Mouse (Mus musculus) neural tube, embryonic 15.5 days (tissue): ENCODE measurements around the gene Hunk. TPM values are rescaled to one million over a fixed set of nuclear protein-coding genes. Genes with fewer than 3 reads are reported as not detected.
A peak's percentile ranks its signal among the peaks of the same experiment; 100 is the strongest.

ENCODE experiments used
- ATAC-seq: fragments of 200-750 bp; cut with Nextera tagmentation; 2 replicates; pipeline ENCODE4 v1.8.0; 2017; ENCODE audit warnings: mild to moderate bottlenecking, moderate TSS enrichment, moderate library complexity; ENCODE audit not compliant: low FRiP score
- H3K27ac ChIP-seq: fragments of 300-500 bp; sonication (generic); replicated peaks from 2 replicates; pipeline ENCODE4 v1.5.1; 2015; ENCODE audit warnings: mild to moderate bottlenecking, inconsistent platforms
- H3K27me3 ChIP-seq: fragments of 300-500 bp; sonication (generic); replicated peaks from 2 replicates; pipeline ENCODE4 v1.6.1; 2015; ENCODE audit warnings: inconsistent platforms
- H3K36me3 ChIP-seq: fragments of 300-500 bp; sonication (generic); 2 replicates; pipeline ENCODE4 v1.6.1; 2015; ENCODE audit warnings: inconsistent platforms
- H3K4me1 ChIP-seq: fragments of 300-500 bp; sonication (generic); 2 replicates; pipeline ENCODE4 v1.6.1; 2015; ENCODE audit warnings: inconsistent platforms
- H3K4me2 ChIP-seq: fragments of 300-500 bp; sonication (generic); 2 replicates; pipeline ENCODE4 v1.6.1; 2015; ENCODE audit warnings: inconsistent platforms, mild to moderate bottlenecking, moderate library complexity
- H3K4me3 ChIP-seq: fragments of 300-500 bp; sonication (generic); replicated peaks from 2 replicates; pipeline ENCODE4 v1.5.1; 2015; ENCODE audit warnings: mild to moderate bottlenecking, inconsistent platforms
- H3K9ac ChIP-seq: fragments of 300-500 bp; sonication (generic); replicated peaks from 2 replicates; pipeline ENCODE4 v1.6.1; 2015; ENCODE audit warnings: mild to moderate bottlenecking, inconsistent platforms
- H3K9me3 ChIP-seq: fragments of 300-500 bp; sonication (generic); replicated peaks from 2 replicates; pipeline ENCODE4 v1.6.1; 2016; ENCODE audit warnings: inconsistent platforms
- WGBS: fragments of 180-500 bp; shearing (Covaris S2); methylation state at CpG from one replicate; pipeline ENCODE4 v1.1.7; 2015; ENCODE audit warnings: mixed read lengths; 5-methylcytosine and 5-hydroxymethylcytosine counted together
- polyA plus RNA-seq: library from polyadenylated mRNA; unstranded; fragments of >200 nt; fragmentation: Nextera tagmentation; extraction: Ambion mirVana; gene quantifications from 2 replicates; pipeline ENCODE4 v1.2.1, GENCODE M21; 2015

Hunk gene
- 5.1 and 6.1 TPM in 2 replicates for polyA plus RNA-seq

DNA sequence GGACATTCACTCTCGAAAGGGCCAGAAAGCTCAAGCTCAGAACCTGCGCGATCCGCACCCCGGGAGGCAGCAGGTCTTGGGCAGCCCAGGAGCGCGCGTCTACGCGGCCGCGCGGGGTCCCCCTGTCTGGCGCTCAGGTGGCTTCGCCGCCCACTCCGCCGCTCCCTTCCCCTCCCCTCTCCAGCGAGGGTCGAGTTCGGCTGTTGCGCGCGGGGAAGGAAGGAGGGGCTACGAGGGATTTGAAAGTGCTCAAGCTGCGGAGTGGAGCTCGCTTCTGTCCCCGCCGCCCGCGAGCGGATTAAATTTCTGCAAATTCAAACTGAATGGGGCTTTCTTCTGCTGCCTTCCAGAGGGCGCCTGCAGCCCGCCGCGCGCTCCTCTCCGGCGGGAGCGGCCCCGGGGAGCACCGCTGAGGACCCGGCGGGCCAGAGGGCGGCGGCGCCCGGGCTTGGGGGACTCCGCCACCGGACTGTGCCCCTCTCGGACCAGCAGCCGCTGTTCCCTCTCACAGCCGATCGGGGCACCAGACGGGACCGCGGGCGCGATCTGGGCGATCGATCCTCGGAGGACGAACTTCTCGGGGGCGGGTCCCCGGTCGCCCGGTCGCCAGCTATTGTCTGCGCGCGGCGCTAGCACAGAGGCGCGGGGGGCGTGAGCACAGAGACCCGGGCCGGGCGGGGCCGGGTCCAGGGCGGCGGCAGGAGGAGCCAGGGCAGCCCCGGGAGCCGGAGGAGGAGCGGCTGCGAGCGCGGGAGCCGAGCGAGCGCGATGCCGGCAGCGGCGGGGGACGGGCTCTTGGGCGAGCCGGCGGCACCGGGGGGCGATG lies at the start of gene Hunk:
Gene Hunk (plus strand): TSS at position 326 of the 826 bp plus-strand sequence.
- Histone ChIP-seq H3K4me3 (peak within 1 kb of the TSS; percentile 85), H3K4me2 (peak within 1 kb of the TSS; percentile 91), H3K9me3 (no peaks in the 10 kb centered on the region), H3K27me3 (peaks cover 13% of the 10 kb centered on the region), H3K9ac (peak within 1 kb of the TSS; percentile 89), H3K27ac (peak within 1 kb of the TSS; percentile 87), H3K36me3 (no peaks in the 10 kb centered on the region), H3K4me1 (peaks cover 54% of the 10 kb centered on the region)
- WGBS, result under 1% methylated on average over 91 of the region's 101 CpGs
- ATAC-seq, result peak; percentile 84

DNA sequence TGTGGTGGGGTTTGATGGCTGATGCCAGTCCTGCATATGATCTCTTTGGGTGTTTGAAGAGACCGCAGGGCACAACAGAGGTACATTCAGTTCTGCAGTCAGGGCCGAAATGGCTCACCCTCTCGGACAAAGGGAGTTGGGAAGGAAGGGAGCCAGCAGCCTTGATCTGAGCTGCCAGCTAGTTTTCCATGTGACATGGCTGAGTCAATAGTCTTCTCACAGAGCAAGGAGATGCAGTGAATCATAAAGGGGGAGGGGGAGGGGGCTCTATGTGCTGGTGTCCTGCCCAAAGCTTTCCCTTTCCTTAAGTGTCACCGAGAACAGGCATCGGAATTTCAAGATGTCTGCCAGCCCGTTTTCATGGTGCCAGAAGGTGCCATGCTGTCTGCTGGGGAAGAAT lies 46.8 kb upstream of the Hunk start:
- Histone ChIP-seq H3K36me3 (no peaks in the 10 kb centered on the region), H3K27ac (no peak overlapping the region), H3K4me1 (no peaks in the 10 kb centered on the region), H3K4me3 (no peak overlapping the region), H3K4me2 (no peak overlapping the region), H3K9me3 (no peaks in the 10 kb centered on the region), H3K27me3 (no peaks in the 10 kb centered on the region), H3K9ac (no peak overlapping the region)
- no peak for ATAC-seq
- 83% methylated on average over 6 of the region's 6 CpGs for WGBS

DNA sequence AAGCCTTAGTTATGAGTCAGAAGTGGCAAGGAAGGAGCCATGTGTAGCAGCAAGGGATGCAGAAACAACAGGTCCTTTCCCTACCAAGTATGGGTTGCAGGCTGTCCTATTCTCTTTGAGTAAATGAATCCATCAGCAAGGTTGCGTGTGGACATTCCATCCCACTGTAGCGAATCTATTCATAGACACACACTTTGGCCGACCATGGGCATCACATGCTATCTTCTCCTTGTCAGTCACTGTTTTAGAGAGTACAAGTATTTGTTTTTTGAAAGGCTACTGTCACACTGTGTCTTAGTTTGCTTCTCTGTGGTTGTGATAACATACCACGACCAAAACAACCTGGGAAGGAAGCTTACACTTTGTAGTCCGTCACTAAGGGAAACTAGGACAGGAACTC lies 44.7 kb upstream of the Hunk start:
- H3K4me3 ChIP-seq, result no peak overlapping the region
- no peak overlapping the region for H3K4me2 ChIP-seq
- no peaks in the 10 kb centered on the region for H3K36me3 ChIP-seq
- WGBS, result 87% methylated on average over 5 of the region's 5 CpGs
- no peaks in the 10 kb centered on the region for H3K4me1 ChIP-seq
- H3K9ac ChIP-seq, result no peak overlapping the region
- H3K27me3 ChIP-seq, result no peaks in the 10 kb centered on the region
- ATAC-seq, result no peak
- H3K9me3 ChIP-seq, result no peaks in the 10 kb centered on the region
- no peak overlapping the region for H3K27ac ChIP-seq

DNA sequence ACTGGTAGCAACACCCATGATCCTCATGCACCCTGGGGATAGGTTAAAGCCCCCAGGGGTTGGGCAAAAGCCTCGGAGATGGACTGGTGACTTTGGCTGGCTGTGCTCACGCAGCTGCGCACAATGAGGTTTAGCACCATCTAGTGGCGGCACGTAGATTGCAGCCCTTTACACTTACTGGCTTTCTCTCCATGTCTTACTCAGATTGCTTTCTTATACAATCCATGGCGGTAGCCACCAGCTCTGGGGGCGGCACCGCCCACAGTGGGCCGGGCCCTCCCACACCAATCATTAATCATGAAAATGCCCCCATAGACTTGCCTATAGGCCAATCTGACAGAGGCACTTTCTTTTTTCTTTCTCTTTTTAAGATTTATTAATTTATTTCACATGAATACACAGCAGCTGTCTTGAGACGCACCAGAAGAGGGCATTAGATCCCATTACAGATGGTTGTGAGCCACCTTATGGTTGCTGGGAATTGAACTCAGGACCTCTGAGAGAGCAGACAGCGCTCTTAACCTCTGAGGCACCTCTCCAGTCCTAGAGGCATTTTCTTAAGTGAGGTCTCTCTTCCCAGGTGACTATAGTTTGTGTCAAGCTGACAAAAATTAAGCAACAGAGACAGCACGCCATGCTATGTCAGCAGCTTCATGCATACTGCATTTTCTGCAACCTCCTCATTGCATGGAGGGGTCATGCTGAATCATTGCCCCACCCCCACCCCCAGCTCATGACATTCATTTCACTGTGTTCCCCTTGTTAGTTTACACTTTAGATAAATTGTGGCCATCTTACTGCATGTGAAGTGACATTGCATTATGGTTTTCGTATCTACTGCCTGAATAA lies 35.9 kb upstream of the Hunk start:
- Histone ChIP-seq H3K4me3 (no peak overlapping the region), H3K27ac (no peak overlapping the region), H3K9ac (no peak overlapping the region), H3K36me3 (no peaks in the 10 kb centered on the region), H3K9me3 (no peaks in the 10 kb centered on the region), H3K4me1 (peaks cover 4% of the 10 kb centered on the region; the same call in 1 of the 2 replicates), H3K27me3 (0 out of 2 replicates have a peak, but pooled peaks cover 4% of the 10 kb centered on the region), H3K4me2 (no peak overlapping the region)
- WGBS, result 28% methylated on average over 12 of the region's 13 CpGs
- peak; percentile 91 for ATAC-seq

DNA sequence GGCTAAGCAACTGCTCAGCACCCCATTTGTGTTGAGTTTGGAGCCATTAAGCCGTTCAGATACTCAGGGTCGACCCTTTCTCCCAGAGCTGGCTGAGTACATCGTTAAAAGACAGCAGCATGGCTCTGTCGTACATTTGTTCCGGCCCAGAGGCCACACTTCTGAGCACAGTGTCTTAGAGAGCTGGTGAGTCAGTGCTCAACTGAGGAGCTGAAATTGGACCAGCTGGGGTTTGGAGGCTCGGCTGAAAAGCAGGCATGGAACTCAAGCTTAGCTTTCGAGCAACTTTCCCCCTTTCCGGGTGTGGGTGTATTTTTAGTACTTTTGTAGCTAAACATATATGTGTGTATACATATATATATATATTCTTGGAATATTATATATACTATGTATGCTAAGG lies 34.1 kb upstream of the Hunk start:
- ATAC-seq, result no peak
- Histone ChIP-seq H3K9me3 (no peaks in the 10 kb centered on the region), H3K9ac (no peak overlapping the region), H3K27me3 (0 out of 2 replicates have a peak, but pooled peaks cover 7% of the 10 kb centered on the region), H3K36me3 (no peaks in the 10 kb centered on the region), H3K4me2 (no peak overlapping the region), H3K27ac (no peak overlapping the region), H3K4me3 (no peak overlapping the region), H3K4me1 (peaks cover 4% of the 10 kb centered on the region; the same call in 1 of the 2 replicates)
- 39% methylated on average over 8 of the region's 8 CpGs for WGBS

DNA sequence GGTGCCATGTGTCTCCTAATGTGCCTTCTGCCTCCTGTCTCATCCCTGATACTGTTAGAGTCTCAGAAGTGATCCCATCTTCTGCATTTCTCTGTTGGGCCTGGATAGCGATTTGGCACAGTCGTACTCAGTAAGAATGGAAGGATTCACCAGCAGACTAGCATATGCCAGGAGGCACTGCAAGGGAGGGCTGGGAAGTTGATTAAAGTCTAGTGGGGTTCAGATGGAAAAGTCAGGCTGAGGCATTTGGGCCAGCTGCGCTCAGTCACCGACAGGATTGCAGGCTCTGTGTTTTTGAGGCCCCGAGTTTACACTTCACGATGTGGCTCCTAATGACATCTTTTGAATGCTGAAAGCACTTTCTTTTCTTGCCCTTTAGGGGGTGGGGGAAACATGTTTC lies 33.1 kb upstream of the Hunk start:
- no peak overlapping the region for H3K9ac ChIP-seq
- WGBS, result 41% methylated on average over 6 of the region's 6 CpGs
- no peaks in the 10 kb centered on the region for H3K9me3 ChIP-seq
- ATAC-seq, result peak; percentile 28; the same call in 1 of the 2 replicates
- H3K4me2 ChIP-seq, result no peak overlapping the region
- H3K27me3 ChIP-seq, result 0 out of 2 replicates have a peak, but pooled peaks cover 7% of the 10 kb centered on the region
- H3K27ac ChIP-seq, result no peak overlapping the region
- peaks cover 4% of the 10 kb centered on the region; the same call in 1 of the 2 replicates for H3K4me1 ChIP-seq
- no peaks in the 10 kb centered on the region for H3K36me3 ChIP-seq
- H3K4me3 ChIP-seq, result no peak overlapping the region

GRCm38 (mm10) chr16:90353156-90353555 lies 32.7 kb upstream of the Hunk start:
- Histone ChIP-seq H3K27me3 (0 out of 2 replicates have a peak, but pooled peaks cover 7% of the 10 kb centered on the region), H3K9ac (no peak overlapping the region), H3K4me3 (no peak overlapping the region), H3K36me3 (no peaks in the 10 kb centered on the region), H3K9me3 (no peaks in the 10 kb centered on the region), H3K27ac (no peak overlapping the region), H3K4me2 (no peak overlapping the region), H3K4me1 (peaks cover 4% of the 10 kb centered on the region; the same call in 1 of the 2 replicates)
- peak; percentile 45; the same call in 1 of the 2 replicates for ATAC-seq
- WGBS, result 53% methylated on average over 5 of the region's 5 CpGs

GRCm38 (mm10) chr16:90359329-90359728 lies 26.5 kb upstream of the Hunk start:
- H3K4me1 ChIP-seq, result peaks cover 17% of the 10 kb centered on the region
- 82% methylated on average over 9 of the region's 9 CpGs for WGBS
- no peaks in the 10 kb centered on the region for H3K9me3 ChIP-seq
- H3K36me3 ChIP-seq, result no peaks in the 10 kb centered on the region
- no peak overlapping the region for H3K27ac ChIP-seq
- H3K4me2 ChIP-seq, result no peak overlapping the region
- no peak overlapping the region for H3K4me3 ChIP-seq
- H3K27me3 ChIP-seq, result 0 out of 2 replicates have a peak, but pooled peaks cover 7% of the 10 kb centered on the region
- no peak overlapping the region for H3K9ac ChIP-seq
- ATAC-seq, result no peak

GRCm38 (mm10) chr16:90359750-90360149 lies 26.1 kb upstream of the Hunk start:
- H3K4me2 ChIP-seq, result no peak overlapping the region
- H3K4me3 ChIP-seq, result no peak overlapping the region
- H3K27me3 ChIP-seq, result 0 out of 2 replicates have a peak, but pooled peaks cover 3% of the 10 kb centered on the region
- H3K9me3 ChIP-seq, result no peaks in the 10 kb centered on the region
- no peak for ATAC-seq
- no peaks in the 10 kb centered on the region for H3K36me3 ChIP-seq
- 12% methylated on average over 4 of the region's 4 CpGs for WGBS
- no peak overlapping the region for H3K27ac ChIP-seq
- H3K4me1 ChIP-seq, result peaks cover 17% of the 10 kb centered on the region
- no peak overlapping the region for H3K9ac ChIP-seq

- Histone ChIP-seq H3K9ac (no peak overlapping the region), H3K27ac (no peak overlapping the region), H3K4me3 (no peak overlapping the region), H3K27me3 (0 out of 2 replicates have a peak, but pooled peaks cover 3% of the 10 kb centered on the region), H3K36me3 (no peaks in the 10 kb centered on the region), H3K4me2 (no peak overlapping the region), H3K4me1 (peaks cover 17% of the 10 kb centered on the region), H3K9me3 (no peaks in the 10 kb centered on the region)
- WGBS, result 52% methylated on average over 7 of the region's 7 CpGs
- no peak for ATAC-seq
These were observed 25.5 kb upstream of the Hunk start for GRCm38 (mm10) chr16:90360327-90360726.

DNA sequence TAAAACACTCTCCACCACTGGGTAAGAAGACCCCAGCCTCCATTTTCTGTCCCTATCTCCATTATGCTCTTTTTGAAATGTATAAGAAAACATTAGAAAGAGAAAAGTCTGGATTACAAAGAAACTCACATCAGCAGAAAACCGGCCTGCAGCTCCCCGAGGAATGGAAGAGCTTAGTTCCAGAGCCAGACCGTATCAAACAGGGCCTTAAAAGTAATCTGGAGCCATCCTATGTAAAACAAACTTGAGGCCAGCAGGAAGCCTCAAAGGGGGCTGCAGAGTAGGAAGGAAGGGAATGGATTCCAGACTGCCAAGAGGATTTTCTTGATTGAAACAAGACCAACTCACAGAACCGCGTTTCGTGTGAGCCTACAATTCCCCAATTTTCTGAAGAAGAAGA lies 22.9 kb upstream of the Hunk start:
- H3K27ac ChIP-seq, result no peak overlapping the region
- no peaks in the 10 kb centered on the region for H3K9me3 ChIP-seq
- no peak for ATAC-seq
- no peak overlapping the region for H3K9ac ChIP-seq
- no peak overlapping the region for H3K4me3 ChIP-seq
- H3K36me3 ChIP-seq, result no peaks in the 10 kb centered on the region
- H3K4me1 ChIP-seq, result peaks cover 17% of the 10 kb centered on the region
- H3K4me2 ChIP-seq, result no peak overlapping the region
- 73% methylated on average over 6 of the region's 6 CpGs for WGBS
- H3K27me3 ChIP-seq, result no peaks in the 10 kb centered on the region
